Mouse (Mus musculus): ENCODE measurements around the gene Ube2q2.
"Not testable (repeated sequence)": the region's sequence is repeated elsewhere in the genome, so short reads cannot be mapped to it uniquely, and the experiment has no call there.

The Ube2q2 gene

GRCm38 (mm10) chr9:55148854-55149498, at the start of gene Ube2q2:
Ube2q2 (plus strand) TSS chr9:55148854.
- ATAC-seq (ENCODE audit: insufficient number of reproducible peaks, low FRiP score, low TSS enrichment): peak; percentile 70; the same call in 1 of the 2 replicates

- no peak for ATAC-seq (ENCODE audit: insufficient number of reproducible peaks, low FRiP score, low TSS enrichment)
Observed at GRCm38 (mm10) chr9:55101117-55101516, 47.5 kb upstream of the Ube2q2 start.

- ATAC-seq (ENCODE audit: insufficient number of reproducible peaks, low FRiP score, low TSS enrichment): no peak
Observed at GRCm38 (mm10) chr9:55102186-55102835, 46.3 kb upstream of the Ube2q2 start.

GRCm38 (mm10) chr9:55102931-55103630, 45.6 kb upstream of the Ube2q2 start:
- ATAC-seq (ENCODE audit: insufficient number of reproducible peaks, low FRiP score, low TSS enrichment): no peak

- peak; percentile 87 for ATAC-seq (ENCODE audit: insufficient number of reproducible peaks, low FRiP score, low TSS enrichment)
Observed at GRCm38 (mm10) chr9:55110059-55110834, 38.4 kb upstream of the Ube2q2 start.

- not testable (repeated sequence) for ATAC-seq (ENCODE audit: insufficient number of reproducible peaks, low FRiP score, low TSS enrichment)
Observed at GRCm38 (mm10) chr9:55110835-55111217, 37.8 kb upstream of the Ube2q2 start.

- no peak for ATAC-seq (ENCODE audit: insufficient number of reproducible peaks, low FRiP score, low TSS enrichment)
Observed at GRCm38 (mm10) chr9:55114752-55115151, 33.9 kb upstream of the Ube2q2 start.

- ATAC-seq (ENCODE audit: insufficient number of reproducible peaks, low FRiP score, low TSS enrichment): no peak
Observed at GRCm38 (mm10) chr9:55117293-55118055, 31.2 kb upstream of the Ube2q2 start.

GRCm38 (mm10) chr9:55122586-55122985, 26.1 kb upstream of the Ube2q2 start:
- ATAC-seq (ENCODE audit: insufficient number of reproducible peaks, low FRiP score, low TSS enrichment): no peak

- no peak for ATAC-seq (ENCODE audit: insufficient number of reproducible peaks, low FRiP score, low TSS enrichment)
Observed at GRCm38 (mm10) chr9:55125735-55126134, 22.9 kb upstream of the Ube2q2 start.

GRCm38 (mm10) chr9:55126295-55126694, 22.4 kb upstream of the Ube2q2 start:
- ATAC-seq (ENCODE audit: insufficient number of reproducible peaks, low FRiP score, low TSS enrichment): no peak

- no peak for ATAC-seq (ENCODE audit: insufficient number of reproducible peaks, low FRiP score, low TSS enrichment)
Observed at GRCm38 (mm10) chr9:55131851-55132250, 16.8 kb upstream of the Ube2q2 start.

GRCm38 (mm10) chr9:55136576-55136975, 12.1 kb upstream of the Ube2q2 start:
- no peak for ATAC-seq (ENCODE audit: insufficient number of reproducible peaks, low FRiP score, low TSS enrichment)

GRCm38 (mm10) chr9:55137112-55137511, 11.5 kb upstream of the Ube2q2 start:
- no peak for ATAC-seq (ENCODE audit: insufficient number of reproducible peaks, low FRiP score, low TSS enrichment)

GRCm38 (mm10) chr9:55139958-55140357, 8.7 kb upstream of the Ube2q2 start:
- no peak for ATAC-seq (ENCODE audit: insufficient number of reproducible peaks, low FRiP score, low TSS enrichment)

GRCm38 (mm10) chr9:55149499-55150278, 1.0 kb downstream of the Ube2q2 start:
- peak; percentile 41; the same call in 1 of the 2 replicates for ATAC-seq (ENCODE audit: insufficient number of reproducible peaks, low FRiP score, low TSS enrichment)

GRCm38 (mm10) chr9:55150279-55150726, 1.6 kb downstream of the Ube2q2 start:
- ATAC-seq (ENCODE audit: insufficient number of reproducible peaks, low FRiP score, low TSS enrichment): 0 out of 2 replicates have a peak, but pooled peaks have one; percentile 2

GRCm38 (mm10) chr9:55151096-55151495, 2.4 kb downstream of the Ube2q2 start:
- no peak for ATAC-seq (ENCODE audit: insufficient number of reproducible peaks, low FRiP score, low TSS enrichment)

GRCm38 (mm10) chr9:55152935-55153334, 4.3 kb downstream of the Ube2q2 start:
- no peak for ATAC-seq (ENCODE audit: insufficient number of reproducible peaks, low FRiP score, low TSS enrichment)
